Mouse (Mus musculus): ENCODE results near the gene Avpi1. TPM values are rescaled to one million over a fixed set of nuclear protein-coding genes. Genes with fewer than 3 reads are reported as not detected.
"Not testable (repeated sequence)": the region's sequence is repeated elsewhere in the genome, so short reads cannot be mapped to it uniquely, and the experiment has no call there.

The Avpi1 gene
- polyA plus RNA-seq, 1 experiment from 2014 or later = 21.2 TPM

- ATAC-seq (ENCODE audit: low FRiP score, low TSS enrichment) = no peak
- Histone ChIP-seq H3K4me1 (ENCODE audit: control insufficient read depth, insufficient read depth, low read length) (no peaks in the 10 kb centered on the region), H3K9ac (ENCODE audit: low read depth, low read length) (no peak overlapping the region), H3K9me3 (ENCODE audit: control insufficient read depth, low read length) (no peaks in the 10 kb centered on the region), H3K36me3 (ENCODE audit: control insufficient read depth, insufficient read depth, low read length) (peaks cover 30% of the 10 kb centered on the region), H3K27me3 (ENCODE audit: control insufficient read depth, insufficient read depth, low read length) (no peaks in the 10 kb centered on the region), H3K27ac (ENCODE audit: low read depth, low read length) (no peak overlapping the region), H3K4me2 (replicated peaks; ENCODE audit: low read depth, low read length) (no peak overlapping the region), H3K4me3 (ENCODE audit: low read length) (no peak overlapping the region)
- WGBS = 88% methylated on average over 3 of the region's 3 CpGs
These were observed 29.5 kb downstream of the Avpi1 start for GRCm38 (mm10) chr19:42099406-42099805.

- Histone ChIP-seq H3K4me2 (replicated peaks; ENCODE audit: low read depth, low read length) (peak overlapping the region; percentile 58), H3K4me3 (ENCODE audit: low read length) (peak overlapping the region; percentile 91), H3K36me3 (ENCODE audit: control insufficient read depth, insufficient read depth, low read length) (peaks cover 10% of the 10 kb centered on the region; the same call in 1 of the 2 replicates), H3K4me1 (ENCODE audit: control insufficient read depth, insufficient read depth, low read length) (peaks cover 13% of the 10 kb centered on the region), H3K27me3 (ENCODE audit: control insufficient read depth, insufficient read depth, low read length) (no peaks in the 10 kb centered on the region), H3K9ac (ENCODE audit: low read depth, low read length) (peak overlapping the region; percentile 88), H3K27ac (ENCODE audit: low read depth, low read length) (peak overlapping the region; percentile 77), H3K9me3 (ENCODE audit: control insufficient read depth, low read length) (no peaks in the 10 kb centered on the region)
- ATAC-seq (ENCODE audit: low FRiP score, low TSS enrichment) = peak; percentile 70
- under 1% methylated on average over 49 of the region's 52 CpGs for WGBS
These were observed 38.2 kb downstream of the Avpi1 start for GRCm38 (mm10) chr19:42090637-42091141.

- ATAC-seq (ENCODE audit: low FRiP score, low TSS enrichment) = peak; percentile 98
- H3K4me3 ChIP-seq (ENCODE audit: low read length) = peak within 1 kb of the TSS; percentile 91
- H3K27ac ChIP-seq (ENCODE audit: low read depth, low read length) = peak within 1 kb of the TSS; percentile 85
- H3K9me3 ChIP-seq (ENCODE audit: control insufficient read depth, low read length) = no peaks in the 10 kb centered on the region
- peaks cover 17% of the 10 kb centered on the region for H3K4me1 ChIP-seq (ENCODE audit: control insufficient read depth, insufficient read depth, low read length)
- WGBS = 1% methylated on average over 46 of the region's 55 CpGs
- H3K27me3 ChIP-seq (ENCODE audit: control insufficient read depth, insufficient read depth, low read length) = no peaks in the 10 kb centered on the region
- peaks cover 6% of the 10 kb centered on the region; the same call in 1 of the 2 replicates for H3K36me3 ChIP-seq (ENCODE audit: control insufficient read depth, insufficient read depth, low read length)
- peak within 1 kb of the TSS; percentile 88 for H3K9ac ChIP-seq (ENCODE audit: low read depth, low read length)
- peak within 1 kb of the TSS; percentile 60 for H3K4me2 ChIP-seq (replicated peaks; ENCODE audit: low read depth, low read length)
These were observed 38.9 kb downstream of the Avpi1 start, which contains the start of gene Pi4k2a for GRCm38 (mm10) chr19:42089748-42090595. Gene Pi4k2a (plus strand): TSS chr19:42090470.

- Histone ChIP-seq H3K27ac (ENCODE audit: low read depth, low read length) (peak overlapping the region; percentile 85), H3K4me3 (ENCODE audit: low read length) (peak overlapping the region; percentile 91), H3K9ac (ENCODE audit: low read depth, low read length) (peak overlapping the region; percentile 45; the same call in 1 of the 2 replicates), H3K9me3 (ENCODE audit: control insufficient read depth, low read length) (no peaks in the 10 kb centered on the region), H3K4me2 (replicated peaks; ENCODE audit: low read depth, low read length) (peak overlapping the region; percentile 60), H3K4me1 (ENCODE audit: control insufficient read depth, insufficient read depth, low read length) (peaks cover 17% of the 10 kb centered on the region), H3K27me3 (ENCODE audit: control insufficient read depth, insufficient read depth, low read length) (no peaks in the 10 kb centered on the region), H3K36me3 (ENCODE audit: control insufficient read depth, insufficient read depth, low read length) (peaks cover 4% of the 10 kb centered on the region; the same call in 1 of the 2 replicates)
- WGBS = 24% methylated on average over 14 of the region's 14 CpGs
- no peak for ATAC-seq (ENCODE audit: low FRiP score, low TSS enrichment)
These were observed 39.6 kb downstream of the Avpi1 start for GRCm38 (mm10) chr19:42089103-42089747.

- Histone ChIP-seq H3K27me3 (ENCODE audit: control insufficient read depth, insufficient read depth, low read length) (no peaks in the 10 kb centered on the region), H3K4me2 (replicated peaks; ENCODE audit: low read depth, low read length) (peak within 1 kb of the TSS; percentile 89), H3K9me3 (ENCODE audit: control insufficient read depth, low read length) (no peaks in the 10 kb centered on the region), H3K4me1 (ENCODE audit: control insufficient read depth, insufficient read depth, low read length) (peaks cover 13% of the 10 kb centered on the region), H3K9ac (ENCODE audit: low read depth, low read length) (peak within 1 kb of the TSS; percentile 75), H3K4me3 (ENCODE audit: low read length) (peak within 1 kb of the TSS; percentile 81), H3K36me3 (ENCODE audit: control insufficient read depth, insufficient read depth, low read length) (no peaks in the 10 kb centered on the region), H3K27ac (ENCODE audit: low read depth, low read length) (no peak within 1 kb of the TSS)
- peak; percentile 85 for ATAC-seq (ENCODE audit: low FRiP score, low TSS enrichment)
- WGBS = under 1% methylated on average over 21 of the region's 21 CpGs
These were observed 42.7 kb downstream of the Avpi1 start, which contains the start of gene Morn4 for GRCm38 (mm10) chr19:42086166-42086565. Gene Morn4 (minus strand): TSS chr19:42086357.

- H3K27me3 ChIP-seq (ENCODE audit: control insufficient read depth, insufficient read depth, low read length) = no peaks in the 10 kb centered on the region
- no peak for ATAC-seq (ENCODE audit: low FRiP score, low TSS enrichment)
- H3K4me1 ChIP-seq (ENCODE audit: control insufficient read depth, insufficient read depth, low read length) = peaks cover 13% of the 10 kb centered on the region
- no peak overlapping the region for H3K27ac ChIP-seq (ENCODE audit: low read depth, low read length)
- H3K4me2 ChIP-seq (replicated peaks; ENCODE audit: low read depth, low read length) = peak overlapping the region; percentile 89
- no peaks in the 10 kb centered on the region for H3K36me3 ChIP-seq (ENCODE audit: control insufficient read depth, insufficient read depth, low read length)
- no peaks in the 10 kb centered on the region for H3K9me3 ChIP-seq (ENCODE audit: control insufficient read depth, low read length)
- H3K9ac ChIP-seq (ENCODE audit: low read depth, low read length) = peak overlapping the region; percentile 75
- WGBS = 7% methylated on average over 10 of the region's 10 CpGs
- peak overlapping the region; percentile 81 for H3K4me3 ChIP-seq (ENCODE audit: low read length)
These were observed 43.2 kb downstream of the Avpi1 start for GRCm38 (mm10) chr19:42085690-42086089.

GRCm38 (mm10) chr19:42081613-42082012, 47.2 kb downstream of the Avpi1 start:
- WGBS = 97% methylated on average over 5 of the region's 5 CpGs
- not testable (repeated sequence) for H3K4me1 ChIP-seq (ENCODE audit: control insufficient read depth, insufficient read depth, low read length); H3K4me3 ChIP-seq (ENCODE audit: low read length); H3K27me3 ChIP-seq (ENCODE audit: control insufficient read depth, insufficient read depth, low read length); H3K36me3 ChIP-seq (ENCODE audit: control insufficient read depth, insufficient read depth, low read length); H3K9ac ChIP-seq (ENCODE audit: low read depth, low read length); H3K27ac ChIP-seq (ENCODE audit: low read depth, low read length); H3K9me3 ChIP-seq (ENCODE audit: control insufficient read depth, low read length); ATAC-seq (ENCODE audit: low FRiP score, low TSS enrichment); H3K4me2 ChIP-seq (replicated peaks; ENCODE audit: low read depth, low read length)

- no peak for ATAC-seq (ENCODE audit: low FRiP score, low TSS enrichment)
- WGBS = 53% methylated on average over 11 of the region's 11 CpGs
These were observed 48.4 kb downstream of the Avpi1 start for GRCm38 (mm10) chr19:42080469-42080868.

More at GRCm38 (mm10) chr19:42080469-42080868, 48.4 kb downstream of the Avpi1 start:
- H3K36me3 ChIP-seq (ENCODE audit: control insufficient read depth, insufficient read depth, low read length) = peaks cover 7% of the 10 kb centered on the region
- H3K4me2 ChIP-seq (replicated peaks; ENCODE audit: low read depth, low read length) = no peak overlapping the region
- H3K9ac ChIP-seq (ENCODE audit: low read depth, low read length) = no peak overlapping the region
- H3K9me3 ChIP-seq (ENCODE audit: control insufficient read depth, low read length) = no peaks in the 10 kb centered on the region
- no peak overlapping the region for H3K27ac ChIP-seq (ENCODE audit: low read depth, low read length)
- no peaks in the 10 kb centered on the region for H3K27me3 ChIP-seq (ENCODE audit: control insufficient read depth, insufficient read depth, low read length)
- H3K4me1 ChIP-seq (ENCODE audit: control insufficient read depth, insufficient read depth, low read length) = peaks cover 6% of the 10 kb centered on the region; the same call in 1 of the 2 replicates
- H3K4me3 ChIP-seq (ENCODE audit: low read length) = no peak overlapping the region

All from kidney, embryonic 14.5 days (tissue).